Mouse (Mus musculus) spleen, postnatal 0 days (tissue): Measurements from ENCODE around the gene Sgms1. TPM values are rescaled to one million over a fixed set of nuclear protein-coding genes. Genes with fewer than 3 reads are reported as not detected.

Experiments used
- polyA plus RNA-seq: library from polyadenylated mRNA; unstranded; fragments of >200 nt; fragmentation: Nextera tagmentation; extraction: Ambion mirVana; gene quantifications from 2 replicates; pipeline ENCODE4 v1.2.1, GENCODE M21; 2015

Gene Sgms1
- 29.6 and 34.3 TPM in 2 replicates for polyA plus RNA-seq

GRCm38 (mm10) chr19:32389001-32389871, at the start of gene Sgms1:
Gene Sgms1, minus strand, starts transcription at chr19:32389714.

GRCm38 (mm10) chr19:32107771-32108306, 281.7 kb downstream of the Sgms1 start, which contains the start of gene Asah2:
Gene Asah2, minus strand, starts transcription at chr19:32108211.

Other genes with a start within 250 kb of the Sgms1 start
- gene Rpl9-ps6, start 76.9 kb upstream of the Sgms1 start, polyA plus RNA-seq, result 125 and 134 TPM in 2 replicates
- gene Minpp1, start 96.1 kb upstream of the Sgms1 start, polyA plus RNA-seq, result 143 and 161 TPM in 2 replicates
- 1.8 and 3.4 TPM in 2 replicates for gene Papss2, start 206.1 kb upstream of the Sgms1 start, polyA plus RNA-seq